Mouse (Mus musculus) colon, adult 2 months (tissue): ENCODE data around the gene Pkn3. TPM values are rescaled to one million over a fixed set of nuclear protein-coding genes. Genes with fewer than 3 reads are reported as not detected.

ENCODE experiments used
- polyA plus RNA-seq: library from polyadenylated mRNA; depleted of rRNA; stranded (reverse); fragments of >200 nt; gene quantifications from 2 replicates; pipeline ENCODE4 v1.2.3, GENCODE M21; 2012; rRNA removed

The Pkn3 gene
- polyA plus RNA-seq = 14.7 and 16.2 TPM in 2 replicates

GRCm38 (mm10) chr2:30077502-30078348 is at the start of gene Pkn3:
Gene Pkn3, plus strand, starts transcription at chr2:30077684.

DNA sequence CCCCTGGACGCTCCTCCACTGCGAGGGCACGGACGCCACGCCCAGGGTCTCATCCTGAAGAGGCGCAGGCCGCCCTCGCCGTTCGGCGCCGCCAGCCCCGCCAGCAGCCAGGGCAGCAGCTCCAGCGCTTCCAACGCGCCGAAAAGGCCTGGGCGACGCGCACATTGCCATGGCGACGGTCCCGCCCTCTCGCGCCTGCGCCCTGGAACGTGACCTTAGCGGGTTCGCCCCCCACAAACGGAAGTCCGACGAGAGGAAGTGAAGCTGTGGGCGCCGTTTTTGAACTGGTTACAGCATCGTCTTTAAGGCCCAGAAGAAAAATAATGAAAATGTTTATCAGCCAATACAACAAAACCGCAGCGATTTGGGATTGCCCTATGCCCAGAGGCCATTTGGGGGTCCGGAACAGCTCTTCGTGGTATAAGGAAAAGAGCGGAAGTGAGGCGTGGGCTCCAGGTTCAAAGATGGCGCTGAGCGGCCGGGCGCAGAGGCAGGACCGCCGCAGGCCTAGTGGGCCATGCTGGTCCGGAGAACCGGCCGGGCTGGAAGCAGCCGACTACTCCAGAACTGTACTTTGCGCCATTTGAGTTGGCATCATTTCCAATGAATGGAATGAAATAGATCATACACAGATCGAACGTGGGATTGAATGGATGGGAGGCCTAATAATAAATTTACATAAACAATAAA is 28.6 kb upstream of the Pkn3 start, which contains the start of gene Wdr34:
Gene Wdr34, minus strand, starts transcription at position 183 of the 690 bp plus-strand sequence.

DNA sequence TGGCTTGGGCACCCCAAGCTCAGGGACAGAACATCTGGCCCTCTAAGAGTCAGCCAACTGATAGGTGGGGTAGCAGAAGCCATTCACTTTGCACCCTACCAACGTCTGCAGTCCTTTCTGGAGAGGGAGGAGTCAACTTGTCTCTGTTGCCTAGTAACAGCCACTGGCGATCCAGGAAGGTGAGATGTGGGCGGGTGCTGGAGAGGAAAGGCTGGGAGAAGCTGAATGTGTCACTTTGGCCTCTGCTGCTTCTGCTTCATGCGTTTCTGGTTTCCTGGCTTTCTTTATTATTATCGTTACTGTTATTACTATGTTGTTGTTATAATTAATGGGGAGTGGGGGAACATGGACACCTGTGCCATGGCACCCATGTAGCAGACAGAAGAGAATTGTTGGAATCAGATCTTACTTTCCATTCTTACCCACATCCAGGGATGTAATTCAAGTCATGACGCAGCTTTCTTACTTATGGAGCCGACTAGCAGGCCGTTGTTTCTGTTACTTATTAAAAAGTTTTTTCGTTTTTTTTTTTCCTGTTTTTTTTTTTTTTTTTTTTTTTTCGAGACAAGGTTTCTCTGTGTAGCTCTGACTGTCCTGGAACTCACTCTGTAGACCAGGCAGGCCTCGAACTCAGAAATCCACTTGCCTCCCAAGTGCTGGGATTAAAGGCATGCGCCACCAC is 20.1 kb upstream of the Pkn3 start, which contains the start of gene Set:
Gene Set, plus strand, starts transcription at position 156 of the 682 bp plus-strand sequence.

DNA sequence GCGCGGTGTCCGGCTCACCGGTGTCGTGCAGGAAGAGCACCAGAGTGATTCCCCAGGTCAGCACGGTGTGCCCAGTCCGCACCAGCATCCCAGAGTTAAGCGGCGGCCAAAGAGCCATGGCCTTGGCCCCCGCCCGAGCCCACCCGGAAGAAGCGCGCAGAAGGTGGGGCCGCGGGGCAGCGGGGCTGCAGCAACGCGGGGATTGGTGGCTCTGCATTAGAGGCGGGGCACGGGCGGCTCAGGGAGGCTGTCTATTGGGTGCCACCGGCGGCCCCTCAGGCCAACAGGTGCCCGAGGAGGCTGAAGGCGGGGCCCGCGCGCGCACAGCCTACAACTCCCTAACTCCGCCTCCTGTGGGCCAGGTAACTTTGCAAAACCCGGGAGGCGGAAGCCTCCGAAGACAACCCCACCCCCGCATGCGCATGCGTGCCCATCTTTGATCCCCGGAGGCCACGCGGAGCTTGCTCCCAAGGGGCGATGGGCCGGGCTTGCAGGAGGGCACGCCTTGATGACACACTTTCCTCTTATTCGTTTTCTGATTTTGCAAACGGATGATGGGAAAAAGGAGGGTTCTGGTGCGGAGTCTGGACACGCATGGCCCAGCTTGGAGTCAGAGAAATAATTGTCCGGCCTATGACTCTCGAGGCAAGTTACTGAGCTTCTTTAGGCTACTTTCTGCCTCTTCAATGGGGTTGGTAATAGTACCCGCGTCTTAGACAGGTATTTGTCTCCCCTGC is 16.2 kb downstream of the Pkn3 start, which contains the start of gene Zdhhc12:
Gene Zdhhc12, minus strand, starts transcription at position 178 of the 737 bp plus-strand sequence.

GRCm38 (mm10) chr2:30124472-30125274 is 47.2 kb downstream of the Pkn3 start, which contains the start of gene Zer1:
Gene Zer1, minus strand, starts transcription at chr2:30124585.

GRCm38 (mm10) chr2:30133613-30134377 is 56.3 kb downstream of the Pkn3 start, which contains the start of gene Tbc1d13:
Gene Tbc1d13, plus strand, starts transcription at chr2:30133746.

Other genes starting within 250 kb of the Pkn3 start
- gene Cercam, start 208.5 kb upstream of the Pkn3 start, polyA plus RNA-seq = 14.2 and 20.2 TPM in 2 replicates
- gene Odf2, start 188.5 kb upstream of the Pkn3 start, polyA plus RNA-seq = 16.4 and 21.7 TPM in 2 replicates
- gene Gle1, start 142.3 kb upstream of the Pkn3 start, polyA plus RNA-seq = 8.3 and 9.2 TPM in 2 replicates
- gene Sptan1, start 112.1 kb upstream of the Pkn3 start, polyA plus RNA-seq = 160 and 186 TPM in 2 replicates
- gene Wdr34, start 28.8 kb upstream of the Pkn3 start, polyA plus RNA-seq = 18.5 and 22.8 TPM in 2 replicates
- gene Set, start 20.3 kb upstream of the Pkn3 start, polyA plus RNA-seq = 46.7 and 50.3 TPM in 2 replicates
- 85.4 and 112 TPM in 2 replicates for gene Zdhhc12, start 16.0 kb downstream of the Pkn3 start, polyA plus RNA-seq
- 45.7 and 48.3 TPM in 2 replicates for gene Zer1, start 46.9 kb downstream of the Pkn3 start, polyA plus RNA-seq
- 75.8 and 91.2 TPM in 2 replicates for gene Tbc1d13, start 56.1 kb downstream of the Pkn3 start, polyA plus RNA-seq
- gene Endog, start 93.8 kb downstream of the Pkn3 start, polyA plus RNA-seq = 83.8 and 112 TPM in 2 replicates
- gene Spout1, start 100.8 kb downstream of the Pkn3 start, polyA plus RNA-seq = 25.0 and 27.7 TPM in 2 replicates
- 48.9 and 55.1 TPM in 2 replicates for gene Kyat1, start 128.2 kb downstream of the Pkn3 start, polyA plus RNA-seq
- gene Lrrc8a, start 160.0 kb downstream of the Pkn3 start, polyA plus RNA-seq = 38.6 and 42.1 TPM in 2 replicates
- gene Gm28035, start 162.9 kb downstream of the Pkn3 start, polyA plus RNA-seq = 11.1 and 11.5 TPM in 2 replicates
- gene Phyhd1, start 188.5 kb downstream of the Pkn3 start, polyA plus RNA-seq = 6.3 and 8.7 TPM in 2 replicates
- gene Gm28038, start 203.4 kb downstream of the Pkn3 start, polyA plus RNA-seq = not detected in 2 replicates
- gene Dolk, start 208.7 kb downstream of the Pkn3 start, polyA plus RNA-seq = 15.6 and 20.9 TPM in 2 replicates
- 28.8 and 31.0 TPM in 2 replicates for gene Nup188, start 208.7 kb downstream of the Pkn3 start, polyA plus RNA-seq